Mouse (Mus musculus): ENCODE results near the gene Tmem229b.
"Not testable (repeated sequence)": the region's sequence is repeated elsewhere in the genome, so short reads cannot be mapped to it uniquely, and the experiment has no call there.

The Tmem229b gene

DNA sequence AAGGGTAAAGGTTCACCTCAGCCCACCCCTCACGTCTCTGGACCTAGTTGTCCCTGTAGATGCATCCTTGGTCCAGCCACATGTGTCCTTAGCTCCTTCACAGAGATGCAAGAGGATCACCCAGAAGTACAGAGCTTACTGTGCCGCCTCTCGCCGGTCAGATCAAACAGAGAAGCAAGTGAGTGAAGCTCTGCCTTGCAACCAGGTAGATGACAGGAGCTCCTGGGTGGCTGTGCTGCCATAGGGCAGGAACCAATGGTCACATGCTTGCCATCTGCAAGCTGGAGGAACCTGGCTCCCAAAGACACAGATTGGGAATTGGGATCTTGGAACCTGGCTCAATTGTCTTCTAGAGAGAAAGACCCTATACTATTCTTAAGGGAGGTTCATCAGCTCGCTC, 2.0 kb downstream of the Tmem229b start:
- peak; percentile 90 for DNase-seq

DNA sequence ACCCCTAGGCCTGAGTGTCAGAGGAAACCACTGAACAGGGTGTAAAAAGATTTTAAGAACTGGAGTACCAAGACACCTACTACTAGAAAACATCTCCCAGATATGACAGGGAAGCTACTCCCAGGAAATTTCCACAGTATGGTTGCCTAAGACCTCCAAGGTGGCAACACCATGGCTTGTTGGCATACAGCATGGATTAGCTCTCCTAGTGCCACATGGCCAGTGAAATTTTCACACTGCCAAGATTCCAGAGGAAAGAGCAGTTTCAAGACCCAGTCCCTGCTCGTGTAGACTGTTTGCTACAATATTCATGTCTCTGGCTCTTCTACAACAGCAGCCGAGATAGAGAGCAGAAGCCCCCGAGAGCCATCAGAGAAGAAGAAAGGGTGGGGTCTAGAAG, 4.4 kb downstream of the Tmem229b start:
- peak; percentile 68 for DNase-seq

DNA sequence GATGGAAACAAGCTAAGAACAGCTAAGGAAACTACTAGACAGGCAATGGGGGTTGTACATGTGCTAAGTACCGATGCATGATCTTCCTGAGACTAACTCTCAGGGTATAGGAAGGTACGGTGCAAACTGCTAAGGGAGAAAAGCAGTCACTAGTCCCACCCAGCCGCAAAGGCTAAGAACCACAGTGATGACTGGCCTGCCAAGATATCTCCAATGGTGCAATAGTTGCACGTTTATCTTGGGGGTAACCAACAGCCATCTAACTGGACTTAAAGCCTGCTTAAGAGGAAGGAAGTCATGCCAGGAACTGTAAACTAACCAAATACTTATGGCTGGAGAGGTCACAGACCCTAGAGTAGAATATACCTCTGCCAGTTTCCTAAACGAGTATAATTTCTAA, 5.0 kb downstream of the Tmem229b start:
- no peak for DNase-seq

DNA sequence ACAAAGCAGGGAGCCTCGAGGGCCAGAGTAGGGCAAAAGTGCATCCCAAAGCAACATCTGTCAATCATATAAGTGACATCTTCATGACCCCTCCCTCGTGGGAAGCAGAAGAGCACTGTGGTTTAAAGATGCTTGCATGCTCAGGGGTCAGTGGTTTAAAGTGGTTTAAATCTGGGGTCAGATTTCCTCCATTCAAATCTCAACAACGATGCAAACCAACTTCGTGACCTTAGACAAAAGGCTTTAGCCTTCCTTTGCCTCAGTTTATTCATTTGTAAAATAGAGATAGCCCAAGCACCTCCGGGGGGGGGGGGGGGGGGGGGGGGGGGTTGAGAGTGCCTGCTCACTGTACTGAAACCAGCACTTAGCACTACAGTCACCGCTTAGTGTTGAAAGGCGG, 10.7 kb downstream of the Tmem229b start:
- DNase-seq = no peak

DNA sequence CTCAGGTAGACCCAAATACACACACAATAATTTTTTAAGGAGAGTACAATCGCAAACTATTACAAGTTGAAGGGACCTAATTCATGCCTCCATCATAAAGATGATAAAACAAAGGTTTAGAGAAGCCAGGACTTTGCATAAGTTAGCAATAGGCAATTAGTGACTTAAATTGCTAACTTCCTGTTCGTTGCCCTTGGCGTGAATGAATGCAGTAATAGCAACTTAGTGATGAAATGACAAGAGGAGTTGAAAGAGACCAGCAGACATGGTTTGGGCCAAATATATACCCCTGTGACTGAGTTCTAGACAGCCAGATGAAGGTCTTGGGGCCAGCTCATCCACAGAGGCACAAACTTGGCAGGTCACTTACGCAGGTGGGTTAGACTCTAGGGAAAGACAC, 11.2 kb downstream of the Tmem229b start:
- no peak for DNase-seq

DNA sequence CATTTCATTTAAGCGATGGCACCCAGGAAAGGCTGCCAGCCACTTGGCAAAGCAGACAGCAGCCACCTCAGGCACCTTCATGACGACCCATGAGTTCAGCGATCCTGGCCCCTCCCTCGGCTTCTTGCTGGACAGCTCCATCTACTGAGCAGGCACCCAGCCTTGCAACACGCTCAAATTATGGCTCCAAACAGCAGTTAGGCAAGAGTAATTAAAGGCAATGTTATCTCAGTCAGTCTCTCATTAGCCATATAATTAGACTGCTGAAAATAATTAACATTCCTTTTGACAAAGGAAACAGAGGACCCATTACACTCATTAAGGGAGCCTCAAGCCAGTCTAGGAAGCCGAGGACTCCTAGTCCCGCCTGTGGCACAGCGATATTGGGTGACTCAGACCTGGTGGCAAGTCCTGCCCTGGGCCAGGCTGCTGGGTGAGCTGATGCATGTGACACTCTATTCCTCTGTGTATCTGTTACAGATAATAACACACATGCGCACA, 19.8 kb downstream of the Tmem229b start:
- DNase-seq = peak; percentile 77

DNA sequence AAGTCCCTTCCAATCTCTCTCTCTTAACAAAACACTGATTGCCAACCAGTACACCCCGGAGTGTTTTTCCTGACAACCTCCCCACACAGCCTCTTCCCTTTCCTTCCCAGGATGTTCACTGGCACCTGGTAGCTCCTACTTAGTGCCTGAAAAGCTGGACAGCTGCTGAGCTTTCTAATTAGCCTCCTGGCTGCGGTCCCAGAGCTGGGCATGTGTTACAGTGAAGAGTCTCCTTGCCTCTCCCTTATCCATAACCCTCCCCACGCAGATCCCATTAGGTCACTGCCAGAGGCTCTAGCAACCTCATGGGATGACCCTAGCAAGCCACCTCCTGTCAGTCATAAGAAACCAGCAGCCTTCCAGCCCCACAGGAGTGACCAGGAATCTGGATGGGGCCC, 23.4 kb downstream of the Tmem229b start:
- DNase-seq = peak; percentile 78

DNA sequence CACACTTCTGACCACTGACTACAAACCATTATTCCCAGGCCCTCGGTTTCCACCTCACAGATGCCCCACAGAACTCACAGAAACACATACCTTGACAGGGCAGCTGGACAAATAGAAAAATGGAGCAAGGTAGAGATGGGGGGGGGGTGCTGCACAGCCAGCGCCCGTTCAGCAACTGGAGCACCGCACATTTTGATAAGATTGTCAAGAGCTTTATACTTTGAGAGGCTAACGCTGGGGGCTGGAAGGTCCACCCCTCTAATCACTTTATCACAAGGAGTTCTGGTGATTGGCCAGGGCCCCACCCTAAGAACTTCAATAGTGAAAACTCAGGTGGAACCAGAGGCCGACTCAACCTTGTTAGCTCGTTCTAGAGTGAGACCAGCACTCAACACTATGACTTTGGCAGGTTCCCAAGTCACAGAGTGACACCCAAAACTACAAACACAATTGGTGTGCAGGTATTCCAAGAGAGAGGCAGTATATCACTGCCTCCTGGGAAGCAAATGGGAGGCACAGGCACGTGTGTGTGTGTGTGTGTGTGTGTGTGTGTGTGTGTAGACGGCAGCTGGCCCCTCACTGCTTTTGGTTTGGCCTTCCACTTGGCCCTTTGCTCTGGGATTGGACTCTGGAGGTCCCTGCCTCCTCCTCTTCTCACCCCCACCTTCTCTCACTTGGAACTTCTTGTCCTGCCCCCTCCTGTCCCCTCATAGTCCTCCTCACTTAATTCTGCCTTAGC, 24.0 kb downstream of the Tmem229b start:
- no peak for DNase-seq

DNA sequence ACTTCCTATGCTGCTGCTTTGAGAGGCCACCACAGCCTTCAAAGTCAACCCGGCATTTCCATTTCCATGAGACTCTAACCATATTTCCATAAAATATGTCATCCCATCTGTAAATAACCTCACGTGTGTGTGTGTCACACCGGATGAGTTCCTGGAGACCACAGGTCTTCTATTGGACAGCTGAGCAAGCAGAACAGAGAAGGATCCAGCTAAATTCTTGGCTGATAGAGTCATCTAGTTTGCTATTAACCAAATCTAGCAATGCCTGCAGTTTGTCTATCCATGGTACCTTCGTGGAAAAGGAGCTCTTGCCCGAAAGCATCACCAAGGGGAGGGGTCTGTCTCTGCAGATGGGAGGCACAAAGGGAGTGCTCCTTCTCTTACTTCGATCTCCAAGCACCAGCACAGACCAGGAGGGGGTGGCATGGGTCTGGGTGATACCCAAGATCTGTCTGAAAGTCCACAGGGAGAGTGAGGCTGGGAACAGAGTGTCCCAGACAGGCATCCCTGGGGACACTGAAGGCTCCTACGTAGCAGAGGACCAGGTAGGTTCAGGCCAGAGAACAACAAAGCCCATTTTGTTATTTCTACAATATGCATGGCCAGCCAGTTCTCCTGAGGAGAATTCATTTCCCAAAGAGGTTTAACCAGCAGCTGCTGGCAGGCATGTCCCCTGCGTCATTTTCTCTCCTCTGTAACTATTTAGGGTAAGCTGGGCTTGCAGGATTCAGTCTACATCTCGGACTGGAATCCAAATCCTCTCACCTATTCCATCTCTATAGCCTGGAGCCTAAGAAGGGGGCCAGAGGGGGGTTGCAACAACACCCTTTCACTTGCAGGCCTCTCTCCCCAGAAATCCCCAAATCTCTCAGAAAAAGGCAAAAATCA, 25.2 kb downstream of the Tmem229b start:
- DNase-seq = peak; percentile 58

DNA sequence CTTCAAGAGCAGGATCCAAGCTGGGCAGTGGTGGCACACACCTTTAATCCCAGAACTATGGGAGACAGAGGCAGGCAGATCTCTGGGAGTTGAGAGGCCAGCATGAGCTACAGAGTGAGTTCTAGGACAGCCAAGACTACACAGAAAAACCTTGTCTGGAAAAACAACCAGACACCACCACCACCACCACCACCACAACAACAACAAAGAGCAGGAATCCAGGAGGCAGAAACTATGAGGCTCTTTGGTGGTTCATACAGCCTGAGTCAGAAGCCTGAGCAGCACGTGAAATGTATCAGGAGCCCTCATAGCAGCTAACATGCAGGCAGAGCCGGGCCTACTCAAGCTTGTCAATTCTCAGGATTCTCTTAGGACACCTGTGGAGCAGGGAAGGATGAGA, 26.3 kb downstream of the Tmem229b start:
- no peak for DNase-seq

DNA sequence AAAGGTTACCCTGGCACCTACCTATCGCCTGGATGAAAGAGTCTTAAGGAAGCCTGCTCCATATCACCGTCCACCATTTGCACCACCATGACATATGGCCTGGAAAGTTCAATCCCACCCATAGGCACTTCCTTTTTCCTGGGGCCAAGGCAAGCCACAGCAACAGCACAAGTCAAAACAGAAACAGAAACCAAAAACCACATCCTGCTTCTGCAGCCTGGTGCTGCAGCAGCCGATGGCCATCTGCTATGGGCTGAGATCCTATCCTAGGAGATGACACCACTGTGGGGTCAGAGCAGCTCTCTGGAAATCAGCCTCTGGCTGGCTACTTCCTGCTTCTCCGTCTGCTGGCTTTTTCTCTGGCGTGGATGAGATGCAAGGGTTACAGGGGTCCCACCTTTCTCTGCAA, 26.7 kb downstream of the Tmem229b start:
- no peak for DNase-seq

DNA sequence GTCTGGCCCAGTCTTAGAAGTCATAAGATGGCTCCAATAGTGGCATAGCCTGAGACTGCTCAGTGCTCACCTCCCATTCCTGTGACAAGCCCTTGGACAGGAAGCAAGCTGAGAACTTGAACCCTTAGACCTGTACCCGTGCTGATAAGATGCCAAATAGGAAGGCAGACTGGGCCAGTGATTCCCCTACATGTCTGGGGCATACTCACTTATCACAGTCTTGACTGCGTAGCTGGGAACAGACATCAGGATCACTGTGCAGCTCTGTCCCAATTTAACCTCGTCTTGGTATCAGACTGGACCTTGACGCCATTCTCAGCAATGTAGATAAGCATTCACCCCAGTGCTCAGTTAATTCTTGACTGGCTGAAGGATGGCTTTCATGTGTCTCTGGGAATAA, 29.9 kb downstream of the Tmem229b start:
- DNase-seq = no peak

DNA sequence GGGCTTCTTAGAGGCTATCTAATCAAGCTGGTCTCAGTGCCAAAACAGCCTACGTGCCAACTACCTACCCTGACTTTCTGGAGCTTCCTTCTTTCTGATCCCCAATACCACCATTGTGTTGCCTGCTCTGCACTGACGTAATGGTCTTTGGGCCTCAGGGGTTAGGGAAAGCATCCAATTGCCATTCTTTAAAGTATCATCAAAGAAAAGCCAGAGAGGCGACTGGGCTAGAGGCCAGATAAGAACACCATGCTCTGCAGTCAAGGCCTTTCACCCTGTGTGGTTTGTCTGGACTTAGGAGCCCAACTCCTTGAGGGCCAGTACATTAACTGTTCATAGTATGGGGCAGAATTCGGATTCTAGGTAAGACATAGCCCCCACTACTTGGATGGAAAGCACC, 30.3 kb downstream of the Tmem229b start:
- no peak for DNase-seq

DNA sequence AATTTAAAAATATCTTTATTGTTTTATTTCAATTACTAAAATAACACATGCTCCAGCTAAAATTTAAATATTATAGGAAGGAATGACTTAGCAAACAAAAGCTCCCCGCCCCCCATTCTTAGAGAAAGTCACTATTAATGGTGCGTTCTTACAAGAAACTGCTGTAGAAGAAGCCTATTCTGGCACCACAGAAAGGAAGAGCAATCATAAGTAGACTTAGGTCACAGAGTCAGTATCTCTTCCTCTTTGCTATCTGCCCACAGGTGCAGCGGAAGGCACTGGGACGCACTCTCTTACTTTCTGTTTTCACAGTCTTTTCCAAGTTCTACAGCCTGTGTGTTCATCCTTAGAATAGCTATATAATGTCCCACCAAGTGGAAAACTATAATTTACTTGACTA, 31.6 kb downstream of the Tmem229b start:
- DNase-seq = no peak

DNA sequence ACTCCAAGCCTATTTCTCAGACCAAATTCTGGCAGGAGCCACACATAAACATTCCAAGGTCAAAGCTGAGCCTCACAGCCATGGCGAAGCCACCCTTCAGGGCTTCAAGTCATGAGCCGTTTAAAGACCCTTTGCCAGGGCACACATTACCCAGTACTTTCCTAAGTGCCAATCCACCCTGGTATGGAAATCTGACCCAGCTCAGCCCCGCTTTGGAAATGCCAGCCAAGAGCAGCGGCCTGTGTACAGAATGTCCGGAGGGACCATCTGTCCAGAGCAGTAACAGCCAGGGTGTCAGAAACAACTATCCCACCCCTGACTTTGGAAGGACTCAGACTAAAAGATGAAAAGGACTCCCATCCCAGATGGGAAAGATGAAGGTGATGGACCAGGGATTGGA, 32.7 kb downstream of the Tmem229b start:
- DNase-seq = peak; percentile 86

DNA sequence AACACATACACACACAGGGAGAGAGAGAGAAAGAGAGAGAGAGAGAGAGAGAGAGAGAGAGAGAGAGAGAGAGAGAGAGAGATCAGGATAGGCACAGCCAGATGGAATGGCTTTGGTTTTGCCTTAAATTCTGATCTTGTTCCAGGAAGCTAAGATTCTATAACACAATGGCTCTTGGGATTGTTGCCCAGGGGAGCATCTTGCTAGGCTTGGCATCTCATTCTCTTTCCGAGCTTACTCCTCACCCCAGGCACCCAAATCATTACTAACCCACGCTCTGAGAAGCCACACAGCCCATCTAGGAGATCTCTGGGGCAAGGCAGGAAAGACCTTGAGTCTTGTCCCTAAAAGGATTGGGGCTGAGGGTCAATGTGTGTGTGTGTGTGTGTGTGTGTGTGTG, 33.6 kb downstream of the Tmem229b start:
- no peak for DNase-seq

DNA sequence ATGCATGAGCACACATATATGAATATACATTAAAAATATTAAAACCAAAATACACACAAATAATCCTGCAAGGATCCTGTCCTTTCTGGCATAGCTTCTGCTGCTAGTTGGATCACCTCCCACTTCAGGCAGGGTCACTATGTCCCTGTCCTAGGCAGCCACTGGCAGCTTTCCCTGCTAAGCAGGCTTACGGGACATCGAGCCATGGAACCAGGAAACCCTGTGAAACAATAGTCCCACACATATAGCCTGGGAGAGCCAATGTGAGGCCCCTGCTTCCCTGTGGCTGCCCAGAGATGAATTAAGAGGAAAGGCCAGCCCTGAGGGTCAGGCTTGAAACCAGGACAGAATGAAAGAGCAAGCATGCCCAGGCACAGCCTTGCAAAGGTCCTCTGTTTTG, 35.8 kb downstream of the Tmem229b start:
- DNase-seq = peak; percentile 82

DNA sequence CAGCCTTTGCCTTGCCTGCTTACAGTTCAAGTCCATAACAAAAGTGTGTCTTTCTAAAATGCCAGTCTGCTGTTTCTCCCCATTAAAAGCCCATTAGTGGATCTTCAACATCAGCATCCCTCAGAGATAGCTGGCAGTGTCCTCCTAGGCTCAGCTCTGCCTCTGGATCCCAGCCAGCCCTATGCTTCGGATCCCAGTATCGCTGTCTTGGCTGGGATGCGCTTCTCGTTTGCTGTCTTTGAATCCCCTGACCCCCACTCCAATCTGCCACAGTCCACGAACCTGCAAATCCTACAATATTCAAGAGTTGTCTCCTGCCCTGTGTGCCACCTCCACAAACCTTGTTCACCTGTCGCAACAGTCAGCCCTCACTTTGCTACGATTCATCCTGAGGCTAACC, 36.7 kb downstream of the Tmem229b start:
- peak; percentile 70 for DNase-seq

DNA sequence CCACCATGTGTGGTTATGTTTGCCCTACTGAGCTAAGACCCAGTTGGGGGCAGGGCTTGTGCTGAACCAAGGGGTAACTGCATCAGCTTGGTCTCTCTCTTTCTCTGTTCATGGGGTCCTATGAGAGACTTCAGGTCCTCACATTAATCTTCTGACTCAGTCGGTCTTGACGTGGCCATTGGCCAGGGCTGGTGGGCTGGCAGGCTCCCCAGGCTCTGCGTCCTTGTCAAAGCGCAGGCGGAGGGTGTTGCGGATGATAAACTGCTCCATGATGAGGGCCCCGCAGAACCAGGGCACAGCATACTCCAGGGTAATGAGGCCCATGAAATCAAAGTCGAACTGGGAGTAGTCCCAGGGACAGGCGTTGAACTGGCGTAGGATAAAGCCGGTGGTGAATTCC, 42.9 kb downstream of the Tmem229b start:
- DNase-seq = not testable (repeated sequence)

DNA sequence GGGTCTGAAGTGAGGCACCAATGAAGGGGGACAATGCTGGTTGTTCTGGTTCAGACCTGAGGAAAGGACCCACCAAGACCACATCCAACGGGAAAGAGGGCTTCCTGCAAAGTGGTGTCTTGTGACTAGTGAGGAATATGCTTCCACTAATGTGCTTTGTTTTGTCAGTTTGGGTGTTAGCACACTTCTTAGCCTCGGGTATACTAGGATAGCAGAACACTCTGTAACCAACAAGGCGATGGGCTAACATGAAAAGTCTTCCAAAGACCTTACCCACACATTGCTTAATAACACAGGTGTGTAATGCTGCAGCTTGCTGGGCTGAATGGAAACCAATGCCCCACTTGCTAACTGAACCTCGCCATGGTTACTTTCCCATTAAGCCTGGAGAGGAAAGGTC, 51.0 kb downstream of the Tmem229b start:
- no peak for DNase-seq

DNA sequence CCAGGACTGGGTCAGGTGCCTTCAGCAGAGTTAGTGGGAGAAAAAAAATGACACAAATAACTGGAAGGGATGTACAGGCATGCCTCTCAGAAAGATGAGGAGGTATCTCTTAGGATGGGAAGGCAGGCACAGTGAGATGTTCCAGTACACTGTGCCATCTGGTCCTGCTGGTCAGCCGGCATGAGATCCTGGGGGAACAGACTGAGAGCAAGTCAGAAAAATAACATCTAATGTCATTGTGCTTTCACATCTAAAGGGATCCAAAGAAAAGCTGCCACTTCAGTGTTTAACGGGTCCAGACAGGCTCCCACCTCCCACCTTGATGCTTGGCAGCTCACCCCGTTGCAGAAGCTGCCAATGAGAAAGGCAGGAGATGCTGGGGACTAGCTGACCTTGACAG, 54.9 kb downstream of the Tmem229b start:
- peak; percentile 96 for DNase-seq

DNA sequence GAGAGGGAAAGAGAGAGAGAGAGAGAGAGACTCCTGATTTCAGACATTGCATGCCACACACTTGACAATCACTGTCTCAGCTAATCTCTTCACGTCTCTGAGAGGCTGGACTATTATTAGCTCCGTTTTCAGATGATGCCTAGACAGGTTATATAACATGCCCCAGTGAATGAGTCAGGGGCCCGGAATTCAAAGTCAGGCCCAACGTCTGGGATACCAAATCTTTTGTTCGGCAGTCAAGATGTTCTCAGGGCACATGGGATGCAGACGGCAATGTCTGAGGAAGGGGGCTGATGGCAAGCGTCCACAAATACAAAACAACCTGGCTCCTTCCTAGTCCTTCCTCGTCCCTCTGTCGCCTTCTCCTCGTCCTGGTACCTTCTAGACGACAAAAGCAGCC, 55.4 kb downstream of the Tmem229b start:
- no peak for DNase-seq

DNA sequence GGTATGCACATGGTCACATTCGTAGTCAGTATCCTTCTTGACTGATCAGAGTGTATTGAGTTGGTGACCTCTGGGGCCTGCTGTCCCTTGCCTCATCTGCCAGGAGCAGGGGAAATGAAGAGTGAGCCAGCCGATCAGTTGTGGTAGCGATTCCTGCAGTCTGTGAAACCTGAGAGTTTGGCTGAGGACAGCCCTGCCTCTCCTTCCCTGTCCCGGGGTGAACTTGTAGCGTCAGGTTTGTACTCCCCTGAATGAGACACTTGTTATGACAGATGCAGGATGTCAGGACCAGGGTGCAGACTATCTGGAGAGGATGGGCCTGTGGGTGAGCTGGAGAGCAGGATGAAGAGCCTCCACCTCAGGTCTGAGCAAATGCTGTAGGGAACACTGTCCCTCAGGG, 59.8 kb downstream of the Tmem229b start:
- DNase-seq = no peak

DNA sequence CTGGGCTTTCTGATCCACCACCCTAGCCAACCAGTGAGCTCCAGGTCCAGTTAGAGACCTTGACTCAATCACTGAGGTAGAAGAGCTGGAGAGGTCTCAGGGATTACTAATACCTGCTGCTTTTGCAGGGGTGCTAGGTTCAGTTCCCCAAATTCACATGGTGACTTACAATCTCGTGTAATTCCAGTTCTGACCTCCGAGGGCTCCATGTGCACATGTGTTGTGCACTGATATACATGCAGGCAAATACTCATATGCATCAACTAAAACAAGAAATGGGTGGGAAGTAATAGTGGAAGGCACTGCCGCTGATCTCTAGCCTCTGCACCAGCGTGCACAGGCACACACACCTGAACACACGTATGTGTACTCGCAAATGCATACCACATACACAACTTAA, 60.3 kb downstream of the Tmem229b start:
- no peak for DNase-seq

All from cerebellum, adult 9-11 months (tissue).